Mouse (Mus musculus) kidney, adult 2 months (tissue): ENCODE measurements around the gene Acat3.
A peak's percentile ranks its signal among the peaks of the same experiment; 100 is the strongest.

ENCODE experiments used
- CTCF ChIP-seq: fragments of 200-500 bp; conservative IDR thresholded peaks from 2 replicates; pipeline ENCODE4 v1.5.1; 2011; ENCODE audit warnings: low read depth, mild to moderate bottlenecking, control low read depth, low read length, moderate library complexity, mixed read lengths; ENCODE audit not compliant: insufficient read depth, insufficient read length
- POLR2A ChIP-seq: fragments of 200-500 bp; IDR thresholded peaks from one replicate; pipeline ENCODE4 v1.6.1; 2011; ENCODE audit warnings: low read depth, low read length, control low read depth

DNA sequence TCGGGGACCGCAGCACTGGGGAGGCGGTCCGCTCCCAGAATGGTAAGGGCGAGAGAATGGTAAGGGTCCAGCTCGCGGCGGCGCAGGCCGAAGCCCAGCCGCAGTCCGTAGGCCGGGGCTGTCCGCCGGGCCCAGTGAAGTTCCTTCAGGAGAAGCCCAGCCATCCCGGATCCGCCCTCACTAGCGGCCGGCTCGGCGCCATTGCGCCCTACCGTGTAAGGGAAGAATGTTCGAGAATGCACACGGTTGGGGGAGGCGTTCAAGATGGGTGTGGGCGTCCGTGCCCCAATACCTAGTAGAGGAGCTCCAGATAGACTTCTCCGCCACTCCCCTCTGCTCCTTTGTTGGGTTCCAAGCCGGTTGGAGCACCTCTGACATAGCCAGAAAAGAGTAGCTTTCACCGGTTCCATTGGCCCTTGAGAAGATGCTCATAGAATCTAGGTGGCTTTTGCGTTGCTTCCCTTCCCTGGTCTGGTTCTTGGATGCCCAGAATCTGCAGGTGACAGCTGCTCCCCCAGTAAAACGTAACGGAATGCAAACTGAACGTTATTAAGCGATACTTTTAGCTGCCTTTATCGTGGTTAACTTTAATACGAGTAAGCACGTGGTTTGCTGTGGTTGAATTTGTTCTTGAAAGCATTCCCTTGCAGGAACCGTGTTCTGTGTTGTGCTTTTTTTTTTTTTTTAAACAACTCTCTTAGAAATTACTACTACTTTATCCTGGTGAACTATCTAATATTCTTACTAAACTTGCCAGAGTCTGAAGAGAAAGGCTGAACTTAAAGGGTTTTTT, 23.6 kb downstream of the Acat3 start:
- TF ChIP-seq CTCF = no peak
- TF ChIP-seq POLR2A = peak; percentile 3
